Mouse (Mus musculus) MEL (cell line): ENCODE measurements around the gene Tmem116. TPM values are rescaled to one million over a fixed set of nuclear protein-coding genes. Genes with fewer than 3 reads are reported as not detected.
A peak's percentile ranks its signal among the peaks of the same experiment; 100 is the strongest.

Experiments
- DNase-seq: peaks from one replicate; pipeline ENCODE4 v3.0.0; 2011; ENCODE audit warnings: low read depth, low spot score
- H3K27ac ChIP-seq: 2 replicates; pipeline ENCODE4 v1.5.1; 2012; ENCODE audit warnings: low read depth, mild to moderate bottlenecking, control low read depth, low read length, moderate library complexity; ENCODE audit not compliant: control insufficient read depth
- H3K27me3 ChIP-seq, 2 experiments: fragments of 150-350 bp in 1 of 2; sonication (generic) in 1 of 2; 2 replicates each; pipeline ENCODE4 v1.6.1; 2012; ENCODE audit warnings: low read length in 2 of 2, mild to moderate bottlenecking in 2 of 2, improper control_type of control experiment in 1 of 2, moderate library complexity in 1 of 2; ENCODE audit not compliant: insufficient read depth in 2 of 2, control insufficient read depth in 1 of 2
- H3K36me3 ChIP-seq, 2 experiments: 2 replicates each; pipeline ENCODE4 v1.6.1; 2012 to 2014; ENCODE audit warnings: low read length in 2 of 2, improper control_type of control experiment in 1 of 2, inconsistent platforms in 1 of 2, mild to moderate bottlenecking in 1 of 2; ENCODE audit not compliant: insufficient read depth in 2 of 2, control insufficient read depth in 1 of 2
- H3K4me1 ChIP-seq, 2 experiments: fragments of 150-350 bp in 1 of 2; sonication (generic) in 1 of 2; 2 replicates each; pipeline ENCODE4 v1.6.1; 2012; ENCODE audit warnings: low read length in 2 of 2, improper control_type of control experiment in 1 of 2, mild to moderate bottlenecking in 1 of 2; ENCODE audit not compliant: insufficient read depth in 2 of 2, control insufficient read depth in 1 of 2
- H3K4me3 ChIP-seq, 2 experiments: fragments of 150-350 bp in 1 of 2; sonication (generic) in 1 of 2; 2 replicates each; pipeline ENCODE4 v1.5.1; 2012; ENCODE audit warnings: low read depth in 2 of 2, low read length in 2 of 2, mild to moderate bottlenecking in 2 of 2, moderate library complexity in 2 of 2, control low read depth in 1 of 2, improper control_type of control experiment in 1 of 2; ENCODE audit not compliant: control insufficient read depth in 1 of 2, insufficient read depth in 1 of 2
- H3K79me2 ChIP-seq: 2 replicates; pipeline ENCODE4 v1.6.1; 2012; ENCODE audit warnings: mild to moderate bottlenecking, low read length, moderate library complexity; ENCODE audit not compliant: control insufficient read depth, poor library complexity, insufficient read depth
- H3K9ac ChIP-seq: 2 replicates; pipeline ENCODE4 v1.6.1; 2012; ENCODE audit warnings: low read depth, mild to moderate bottlenecking, control low read depth, low read length, moderate library complexity; ENCODE audit not compliant: control insufficient read depth, poor library complexity, severe bottlenecking
- H3K9me3 ChIP-seq: fragments of 150-350 bp; sonication (generic); replicated peaks from 2 replicates; pipeline ENCODE4 v1.6.1; 2012; ENCODE audit warnings: mild to moderate bottlenecking, low read length, improper control_type of control experiment, moderate library complexity; ENCODE audit not compliant: insufficient read depth
- CHD2 ChIP-seq: IDR thresholded peaks from 2 replicates; pipeline ENCODE4 v1.6.1; 2011; ENCODE audit warnings: low read length, improper control_type of control experiment
- E2F4 ChIP-seq: IDR thresholded peaks from 2 replicates; pipeline ENCODE4 v1.6.1; 2011; ENCODE audit warnings: low read depth, low read length, improper control_type of control experiment, borderline replicate concordance
- ETS1 ChIP-seq: IDR thresholded peaks from 2 replicates; pipeline ENCODE4 v1.6.1; 2012; ENCODE audit warnings: low read depth, mild to moderate bottlenecking, inconsistent platforms, low read length, improper control_type of control experiment, moderate library complexity
- GABPA ChIP-seq: IDR thresholded peaks from 2 replicates; pipeline ENCODE4 v1.6.1; 2012; ENCODE audit warnings: low read depth, mild to moderate bottlenecking, inconsistent platforms, low read length, improper control_type of control experiment, moderate library complexity
- JUND ChIP-seq: IDR thresholded peaks from 2 replicates; pipeline ENCODE4 v1.6.1; 2011; ENCODE audit warnings: low read depth, mild to moderate bottlenecking, improper control_type of control experiment, low read length
- KAT2A ChIP-seq: conservative IDR thresholded peaks from 2 replicates; pipeline ENCODE4 v1.6.1; 2012; ENCODE audit warnings: low read depth, low read length, improper control_type of control experiment, inconsistent platforms
- MAZ ChIP-seq: IDR thresholded peaks from 2 replicates; pipeline ENCODE4 v1.6.1; 2012; ENCODE audit warnings: low read depth, mild to moderate bottlenecking, inconsistent platforms, low read length, improper control_type of control experiment
- MXI1 ChIP-seq: IDR thresholded peaks from 2 replicates; pipeline ENCODE4 v1.6.1; 2011; ENCODE audit warnings: mild to moderate bottlenecking, low read depth, low read length, improper control_type of control experiment
- MYC ChIP-seq: IDR thresholded peaks from 2 replicates; pipeline ENCODE4 v1.6.1; 2011; ENCODE audit warnings: low read depth, mild to moderate bottlenecking, low read length, improper control_type of control experiment, moderate library complexity
- POLR2A ChIP-seq, 2 experiments: IDR thresholded peaks; 2 replicates each; pipeline ENCODE4 v1.6.1; 2011 to 2012; ENCODE audit warnings: low read length in 2 of 2, mild to moderate bottlenecking in 2 of 2, control low read depth in 1 of 2, improper control_type of control experiment in 1 of 2, low read depth in 1 of 2, moderate library complexity in 1 of 2; ENCODE audit not compliant: control insufficient read depth in 1 of 2, insufficient read depth in 1 of 2, poor library complexity in 1 of 2
- POLR2AphosphoS2 ChIP-seq: IDR thresholded peaks from 2 replicates; pipeline ENCODE4 v1.6.1; 2011; ENCODE audit warnings: low read length, improper control_type of control experiment
- POLR2AphosphoS5 ChIP-seq: IDR thresholded peaks from 2 replicates; pipeline ENCODE4 v1.6.1; 2012; ENCODE audit warnings: low read depth, borderline replicate concordance, mild to moderate bottlenecking, inconsistent platforms, low read length, moderate library complexity, mixed read lengths
- RAD21 ChIP-seq: IDR thresholded peaks from 2 replicates; pipeline ENCODE4 v1.6.1; 2011; ENCODE audit warnings: mild to moderate bottlenecking, low read depth, low read length, improper control_type of control experiment
- RCOR1 ChIP-seq: IDR thresholded peaks from 2 replicates; pipeline ENCODE4 v1.6.1; 2012; ENCODE audit warnings: low read depth, mild to moderate bottlenecking, inconsistent platforms, low read length, improper control_type of control experiment
- TBP ChIP-seq: IDR thresholded peaks from 2 replicates; pipeline ENCODE4 v1.8.0; 2011; ENCODE audit warnings: low read depth, low read length, improper control_type of control experiment
- TCF12 ChIP-seq: IDR thresholded peaks from 2 replicates; pipeline ENCODE4 v1.6.1; 2014; ENCODE audit warnings: low read depth, mild to moderate bottlenecking, inconsistent platforms, low read length, improper control_type of control experiment, moderate library complexity
- UBTF ChIP-seq: IDR thresholded peaks from 2 replicates; pipeline ENCODE4 v1.6.1; 2012; ENCODE audit warnings: low read depth, mild to moderate bottlenecking, inconsistent platforms, low read length, improper control_type of control experiment, moderate library complexity, borderline replicate concordance; ENCODE audit not compliant: insufficient read depth
- USF2 ChIP-seq, 2 experiments: IDR thresholded peaks; 2 replicates each; pipeline ENCODE4 v1.6.1; 2011 to 2012; ENCODE audit warnings: improper control_type of control experiment in 2 of 2, low read length in 2 of 2, borderline replicate concordance in 1 of 2, inconsistent platforms in 1 of 2, low read depth in 1 of 2, mild to moderate bottlenecking in 1 of 2; ENCODE audit not compliant: insufficient read depth in 1 of 2
- ZC3H11A ChIP-seq: IDR thresholded peaks from 2 replicates; pipeline ENCODE4 v1.6.1; 2012; ENCODE audit warnings: low read depth, mild to moderate bottlenecking, inconsistent platforms, low read length, improper control_type of control experiment
- ZNF384 ChIP-seq: IDR thresholded peaks from 2 replicates; pipeline ENCODE4 v1.6.1; 2012; ENCODE audit warnings: low read depth, mild to moderate bottlenecking, inconsistent platforms, low read length, improper control_type of control experiment
- polyA plus RNA-seq, 2 experiments: library from polyadenylated mRNA; stranded (reverse) in 1 of 2; unstranded in 1 of 2; fragments of >175 nt in 1 of 2; fragments of >200 nt in 1 of 2; gene quantifications; 2 replicates each; pipeline versions ENCODE4 v1.2.1 to v1.2.4; 2012; ENCODE audit warnings: low replicate concordance in 2 of 2, low read depth in 1 of 2; ENCODE audit not compliant: insufficient read length in 2 of 2, insufficient read depth in 1 of 2, missing spikeins in 1 of 2
- total RNA-seq: library from RNA; depleted of rRNA; stranded (reverse); fragments of 300-350 nt; gene quantifications from 2 replicates; pipeline ENCODE4 v1.2.3, GENCODE M21; 2012

Gene Tmem116
- total and polyA plus RNA-seq, 3 experiments = 1.7 to 2.6 TPM; not detected in 1

GRCm38 (mm10) chr5:121428954-121429353 is 22.7 kb upstream of the Tmem116 start:
- TF ChIP-seq TBP (no peak), MXI1 (no peak), ZNF384 (no peak), KAT2A (no peak), TCF12 (no peak), JUND (no peak), GABPA (no peak), POLR2AphosphoS5 (no peak), CHD2 (no peak), MYC (no peak), MAZ (no peak), ETS1 (no peak)
- TF ChIP-seq, all 39 proteins: peak for 0
- no peak overlapping the region for H3K9ac ChIP-seq

DNA sequence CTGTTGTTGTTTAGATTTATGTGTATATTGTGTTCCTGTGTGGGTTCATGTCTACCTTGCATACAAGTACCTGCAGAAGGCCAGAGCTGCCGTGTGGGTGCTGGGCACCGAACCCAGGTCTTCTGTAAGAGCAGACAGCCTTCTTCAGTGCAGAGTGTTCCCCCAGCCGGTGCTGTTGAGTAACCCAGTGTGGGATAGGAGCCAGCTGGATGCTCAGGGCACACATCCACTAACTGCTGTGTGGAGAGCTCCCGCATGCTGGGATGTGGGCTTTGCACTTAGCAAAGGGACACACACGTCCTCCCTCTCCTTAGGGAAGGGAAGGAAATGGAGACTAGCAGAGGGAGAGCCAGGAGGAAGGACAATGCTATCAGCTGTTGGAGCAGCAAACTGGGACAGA is 13.6 kb upstream of the Tmem116 start:
- H3K79me2 ChIP-seq = no peaks in the 10 kb centered on the region
- no peak overlapping the region for H3K9ac ChIP-seq
- H3K4me1 ChIP-seq = no peaks in the 10 kb centered on the region
- TF ChIP-seq POLR2A (IDR thresholded peaks at IDR 0.05; ENCODE audit: control insufficient read depth in 1 of 2, insufficient read depth in 1 of 2, low read depth in 1 of 2, low read length in 2 of 2, poor library complexity in 1 of 2) = 0 out of 4 replicates have a peak, but pooled peaks of 1 of the 2 experiments have one; percentile 9
- no peak for TF ChIP-seq MYC
- H3K36me3 ChIP-seq = peaks cover 0 to 48% of the 10 kb centered on the region in 2 experiments; a peak in 2 of 4 replicates
- no peak for DNase-seq
- no peak overlapping the region for H3K27ac ChIP-seq
- no peak overlapping the region for H3K4me3 ChIP-seq
- no peaks in the 10 kb centered on the region for H3K27me3 ChIP-seq
- no peaks in the 10 kb centered on the region for H3K9me3 ChIP-seq

More at GRCm38 (mm10) chr5:121428954-121429353, 22.7 kb upstream of the Tmem116 start:
- Histone ChIP-seq H3K36me3 (peaks cover 0 to 50% of the 10 kb centered on the region in 2 experiments; a peak in 3 of 4 replicates), H3K27me3 (no peaks in the 10 kb centered on the region), H3K79me2 (no peaks in the 10 kb centered on the region; the same call in 1 of the 2 replicates), H3K27ac (no peak overlapping the region), H3K4me1 (no peaks in the 10 kb centered on the region), H3K9me3 (no peaks in the 10 kb centered on the region), H3K4me3 (no peak overlapping the region)
- no peak for DNase-seq

- Histone ChIP-seq H3K4me3 (no peak overlapping the region), H3K4me1 (no peaks in the 10 kb centered on the region), H3K9ac (no peak overlapping the region), H3K27ac (no peak overlapping the region), H3K79me2 (no peaks in the 10 kb centered on the region), H3K27me3 (no peaks in the 10 kb centered on the region), H3K36me3 (peaks cover 0 to 44% of the 10 kb centered on the region in 2 experiments; a peak in 2 of 4 replicates), H3K9me3 (no peaks in the 10 kb centered on the region)
- DNase-seq = no peak
- TF ChIP-seq ETS1 (no peak), POLR2AphosphoS2 (no peak; the same call in 1 of the 2 replicates), E2F4 (no peak), USF2 (IDR thresholded peaks at IDR 0.05; ENCODE audit: borderline replicate concordance in 1 of 2, insufficient read depth in 1 of 2, low read depth in 1 of 2, low read length in 2 of 2) (no peak), GABPA (no peak), UBTF (no peak), ZC3H11A (no peak), JUND (no peak), RCOR1 (no peak), RAD21 (no peak)
These were observed 12.9 kb upstream of the Tmem116 start for GRCm38 (mm10) chr5:121438756-121439155.
